Mouse (Mus musculus): ENCODE results near the gene Fbxl7. TPM values are rescaled to one million over a fixed set of nuclear protein-coding genes. Genes with fewer than 3 reads are reported as not detected.
A peak's percentile ranks its signal among the peaks of the same experiment; 100 is the strongest.

The Fbxl7 gene
- total RNA-seq (2021): 1 to 10 TPM; 1.8 to 2.5 TPM

GRCm38 (mm10) chr15:26895251-26895711, at the start of gene Fbxl7:
Fbxl7 (minus strand) TSS chr15:26895580.
- intact Hi-C loops (cut with DNase I): loop anchor here (10.0 kb wide), 1 partner anchor 250 kb away; no protein-coding TSS in a partner anchor
- peak; percentile 60 to 74 for DNase-seq (ENCODE audit: low spot score in 2 of 2)

- no peak for DNase-seq (ENCODE audit: low spot score in 2 of 2)
- intact Hi-C loops (cut with DNase I): no loop called here
Observed at GRCm38 (mm10) chr15:26922026-26922425, 26.6 kb upstream of the Fbxl7 start.

DNA sequence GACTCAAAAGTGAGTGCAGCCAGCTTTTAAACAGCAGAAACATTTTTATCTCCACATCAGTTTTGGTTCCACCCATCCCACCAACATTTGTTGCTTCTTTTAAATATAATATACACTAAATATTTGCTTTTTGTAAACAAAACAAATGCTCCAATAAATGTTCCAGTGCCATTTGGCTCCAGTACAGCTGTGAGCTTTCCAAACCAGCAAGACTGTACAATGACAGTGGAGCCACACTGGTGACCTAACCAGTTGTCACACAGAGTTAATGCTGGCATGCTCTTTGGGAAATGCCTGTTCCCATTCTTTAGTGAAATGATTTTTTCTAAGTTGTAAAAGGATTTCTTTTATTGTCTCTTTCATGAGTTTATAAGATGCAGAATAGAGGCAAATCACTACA, 18.0 kb upstream of the Fbxl7 start:
- no peak for DNase-seq (ENCODE audit: low spot score in 2 of 2)
- intact Hi-C loops (cut with DNase I): no loop called here

GRCm38 (mm10) chr15:26895761-26896160, 381 bp upstream of the Fbxl7 start:
- DNase-seq (ENCODE audit: low spot score in 2 of 2): no peak
- intact Hi-C loops (cut with DNase I): loop anchor here (10.0 kb wide), 1 partner anchor 251 kb away; no protein-coding TSS in a partner anchor

- intact Hi-C loops (cut with DNase I): loop anchor here (10.0 kb wide), 1 partner anchor 250 kb away; no protein-coding TSS in a partner anchor
Observed at GRCm38 (mm10) chr15:26894801-26895229, 565 bp downstream of the Fbxl7 start.

GRCm38 (mm10) chr15:26894031-26894655, 1.2 kb downstream of the Fbxl7 start:
- intact Hi-C loops (cut with DNase I): loop anchor here (10.0 kb wide), 1 partner anchor 249 kb away; no protein-coding TSS in a partner anchor
- DNase-seq (ENCODE audit: low spot score in 2 of 2): peak; percentile 4 to 8

More at GRCm38 (mm10) chr15:26894801-26895229, 565 bp downstream of the Fbxl7 start:
- DNase-seq (ENCODE audit: low spot score in 2 of 2): peak in 1 of 2 experiments; percentile 13

DNA sequence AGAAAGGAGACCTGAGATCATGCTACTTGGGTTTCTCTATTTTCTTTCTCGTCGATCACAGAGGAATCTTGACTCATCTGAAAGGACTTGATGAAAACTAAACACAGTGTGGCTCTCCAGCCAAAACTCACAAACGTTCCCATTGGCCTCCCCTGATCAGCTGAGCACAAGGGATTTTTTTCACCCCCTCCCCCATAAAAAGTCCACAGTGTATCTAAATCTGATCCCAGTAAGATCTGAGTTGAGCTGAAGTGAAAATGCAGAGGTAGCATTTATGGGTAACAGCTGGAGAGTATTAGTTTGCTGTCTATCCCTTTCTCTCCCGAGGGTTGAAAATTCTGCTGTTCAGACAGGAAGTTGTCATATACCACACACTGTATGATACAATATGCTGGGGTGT, 2.2 kb downstream of the Fbxl7 start:
- intact Hi-C loops (cut with DNase I): loop anchor here (10.0 kb wide), 1 partner anchor 248 kb away; no protein-coding TSS in a partner anchor

DNA sequence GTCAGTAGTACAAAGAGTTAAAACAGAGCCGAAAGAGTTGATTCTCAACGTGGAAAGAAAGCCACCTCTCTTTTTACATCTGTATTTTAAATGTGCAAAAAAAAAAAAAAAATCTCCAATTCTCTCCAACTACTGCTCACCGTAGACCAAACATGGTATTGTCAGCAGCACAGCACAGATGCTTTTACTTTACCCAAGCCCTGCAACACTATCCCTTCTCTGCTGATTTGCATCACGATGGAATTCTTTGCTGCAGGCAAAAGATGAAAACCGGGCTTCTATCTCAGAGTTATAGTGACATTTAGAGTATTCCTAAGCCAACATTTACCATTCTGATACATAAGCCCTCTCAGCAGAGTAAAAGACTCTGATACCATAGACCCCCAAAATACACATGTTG, 5.4 kb downstream of the Fbxl7 start:
- DNase-seq (ENCODE audit: low spot score in 2 of 2): no peak
- intact Hi-C loops (cut with DNase I): loop anchor here (10.0 kb wide), 1 partner anchor 245 kb away; no protein-coding TSS in a partner anchor

More for the DNA sequence above, 2.2 kb downstream of the Fbxl7 start:
- DNase-seq (ENCODE audit: low spot score in 2 of 2): no peak

DNA sequence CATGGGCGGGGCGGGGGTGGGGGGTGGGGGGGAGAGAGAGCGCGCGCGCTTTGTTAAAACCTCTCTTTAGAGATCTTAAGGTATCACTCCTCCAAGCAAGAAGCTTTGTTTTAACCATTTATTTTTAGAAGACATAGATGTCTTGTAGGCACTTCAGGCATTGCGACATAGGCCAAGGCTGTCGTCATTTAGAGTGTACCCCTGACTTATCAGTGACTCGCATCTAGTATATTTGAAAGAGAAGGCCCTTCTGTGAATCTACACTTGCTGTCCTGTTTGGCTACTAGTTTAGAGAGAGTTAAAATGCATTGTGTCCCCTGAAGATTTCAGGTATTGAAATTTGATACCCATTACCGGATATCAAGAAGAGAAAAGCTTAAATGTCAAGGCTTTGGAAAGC, 7.2 kb downstream of the Fbxl7 start:
- no peak for DNase-seq (ENCODE audit: low spot score in 2 of 2)
- intact Hi-C loops (cut with DNase I): no loop called here

DNA sequence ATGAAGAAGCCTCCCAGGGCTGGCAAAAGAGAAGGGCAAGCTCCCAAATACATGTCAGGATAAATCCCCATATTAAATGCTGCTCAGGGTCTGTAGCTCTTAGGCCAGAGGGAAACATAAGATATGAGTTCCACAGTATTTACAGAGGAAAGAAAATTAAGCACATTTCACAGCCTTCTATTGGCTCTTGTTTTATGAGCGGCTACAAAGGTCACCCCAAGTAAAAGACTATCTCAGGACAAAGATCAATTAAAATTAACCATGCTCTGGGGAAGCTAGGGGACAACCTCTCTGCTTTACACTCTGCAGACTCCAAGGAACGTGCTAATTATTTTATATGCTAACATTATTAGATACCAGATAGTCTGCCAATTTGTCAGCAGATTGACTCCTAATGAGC, 9.4 kb downstream of the Fbxl7 start:
- no peak for DNase-seq (ENCODE audit: low spot score in 2 of 2)
- intact Hi-C loops (cut with DNase I): no loop called here

- intact Hi-C loops (cut with DNase I): no loop called here
- no peak for DNase-seq (ENCODE audit: low spot score in 2 of 2)
Observed at GRCm38 (mm10) chr15:26880212-26880956, 15.0 kb downstream of the Fbxl7 start.

DNA sequence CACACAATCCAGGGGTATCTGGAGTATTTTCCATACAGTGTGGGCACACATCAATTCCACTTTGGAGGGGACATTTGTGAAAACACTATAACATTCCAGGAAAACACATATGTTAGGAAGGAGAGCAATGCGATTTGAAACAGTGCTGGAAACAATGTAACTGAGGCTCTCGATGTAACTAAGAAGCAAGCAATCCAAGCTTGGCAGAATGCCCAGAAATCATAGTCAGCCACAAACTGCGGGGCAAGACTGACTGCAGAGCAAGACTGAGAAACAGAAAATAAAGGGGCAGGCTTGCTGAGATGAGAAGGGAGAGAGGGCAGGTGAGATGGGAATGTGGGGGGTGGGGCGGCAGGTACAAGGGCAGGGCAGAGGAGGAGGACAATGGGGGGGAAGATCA, 19.7 kb downstream of the Fbxl7 start:
- DNase-seq (ENCODE audit: low spot score in 2 of 2): peak; percentile 29 to 47
- intact Hi-C loops (cut with DNase I): no loop called here

- DNase-seq (ENCODE audit: low spot score in 2 of 2): no peak
- intact Hi-C loops (cut with DNase I): no loop called here
Observed at GRCm38 (mm10) chr15:26872234-26872633, 23.1 kb downstream of the Fbxl7 start.

- no peak for DNase-seq (ENCODE audit: low spot score in 2 of 2)
- intact Hi-C loops (cut with DNase I): no loop called here
Observed at GRCm38 (mm10) chr15:26869197-26869596, 26.2 kb downstream of the Fbxl7 start.

GRCm38 (mm10) chr15:26867521-26867920, 27.9 kb downstream of the Fbxl7 start:
- no peak for DNase-seq (ENCODE audit: low spot score in 2 of 2)
- intact Hi-C loops (cut with DNase I): no loop called here

DNA sequence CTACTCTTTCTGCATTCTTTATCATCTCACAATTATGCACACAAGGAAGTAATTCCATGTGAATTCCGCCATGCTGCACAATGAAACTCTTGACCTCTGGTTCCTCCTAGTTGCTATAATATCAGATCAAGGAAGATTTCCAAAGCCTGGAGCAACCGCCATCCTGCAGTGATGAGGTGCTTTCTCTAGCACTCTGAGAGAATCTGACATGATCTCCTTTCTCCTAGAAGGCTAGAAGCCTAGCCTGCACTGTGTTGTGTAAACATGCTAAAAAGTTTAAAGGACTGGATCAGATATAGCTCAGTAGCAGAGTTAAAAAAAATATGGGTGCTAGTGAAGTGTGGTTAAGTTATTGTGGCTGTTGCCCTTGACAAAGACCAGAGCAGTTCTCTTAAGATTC, 33.2 kb downstream of the Fbxl7 start:
- intact Hi-C loops (cut with DNase I): no loop called here
- DNase-seq (ENCODE audit: low spot score in 2 of 2): no peak

DNA sequence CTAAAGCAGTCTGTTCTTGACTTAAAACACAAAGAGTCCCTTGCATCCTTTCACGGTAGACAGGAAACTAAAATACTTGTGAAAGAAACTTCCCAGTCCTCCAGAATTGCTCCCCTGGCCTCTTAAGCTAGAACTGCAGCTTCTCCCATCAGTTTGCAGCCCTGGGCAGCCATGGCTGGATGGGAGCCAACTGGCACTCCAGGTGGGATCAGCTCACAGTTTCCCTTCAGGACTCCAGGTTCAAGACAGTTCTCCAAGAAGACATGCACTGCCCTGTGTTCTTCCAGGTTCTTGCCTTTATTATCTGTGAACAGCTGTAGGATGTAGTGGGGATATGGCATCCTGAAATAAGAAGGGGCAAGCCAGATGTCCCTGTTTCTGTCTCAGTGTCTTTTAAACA, 45.8 kb downstream of the Fbxl7 start:
- intact Hi-C loops (cut with DNase I): no loop called here
- no peak for DNase-seq (ENCODE audit: low spot score in 2 of 2)

GRCm38 (mm10) chr15:26842216-26842615, 53.2 kb downstream of the Fbxl7 start:
- DNase-seq (ENCODE audit: low spot score in 2 of 2): no peak
- intact Hi-C loops (cut with DNase I): no loop called here

DNA sequence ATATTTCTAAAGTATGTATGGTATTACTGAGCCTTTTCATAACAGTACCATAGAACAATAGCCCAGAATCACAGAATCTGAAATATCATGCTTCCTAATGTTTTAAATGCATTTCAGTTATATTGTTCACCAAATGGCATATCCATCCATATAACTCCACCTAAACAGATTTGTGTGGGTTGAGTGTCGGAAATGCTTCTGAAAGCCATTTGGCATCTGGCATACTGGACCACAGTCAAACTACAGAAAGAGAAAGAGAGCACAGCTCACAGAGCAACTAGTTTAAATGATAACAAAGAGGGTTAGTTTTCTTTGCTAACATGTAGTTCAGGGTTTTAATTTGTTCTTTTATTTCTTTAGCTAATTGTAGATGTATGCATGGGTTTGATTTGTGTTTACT, 57.0 kb downstream of the Fbxl7 start:
- intact Hi-C loops (cut with DNase I): no loop called here
- no peak for DNase-seq (ENCODE audit: low spot score in 2 of 2)

GRCm38 (mm10) chr15:26837200-26837599, 58.2 kb downstream of the Fbxl7 start:
- intact Hi-C loops (cut with DNase I): no loop called here
- no peak for DNase-seq (ENCODE audit: low spot score in 2 of 2)

- intact Hi-C loops (cut with DNase I): no loop called here
- DNase-seq (ENCODE audit: low spot score in 2 of 2): no peak
Observed at GRCm38 (mm10) chr15:26834415-26834814, 61.0 kb downstream of the Fbxl7 start.

All from left cerebral cortex, postnatal 36 days (tissue).